Mouse (Mus musculus): ENCODE results near the gene Hist1h4f. TPM values are rescaled to one million over a fixed set of nuclear protein-coding genes. Genes with fewer than 3 reads are reported as not detected.

The Hist1h4f gene
- polyA plus RNA-seq, 1 experiment from 2014 or later = 0.46 TPM

- TF ChIP-seq CTCF (IDR thresholded peaks at IDR 0.05; ENCODE audit: low read depth) = no peak
- peak overlapping the region; percentile 96 for H3K27ac ChIP-seq (ENCODE audit: low read depth, low read length)
- H3K9me3 ChIP-seq (ENCODE audit: control insufficient read depth) = no peaks in the 10 kb centered on the region
- no peaks in the 10 kb centered on the region for H3K27me3 ChIP-seq (replicated peaks; ENCODE audit: control insufficient read depth, insufficient read depth, low read length)
- H3K9ac ChIP-seq (ENCODE audit: low read depth, low read length) = peak overlapping the region; percentile 65
- WGBS = under 1% methylated on average over 20 of the region's 20 CpGs
- peak overlapping the region; percentile 74 for H3K4me2 ChIP-seq (replicated peaks; ENCODE audit: low read depth)
- H3K4me1 ChIP-seq (replicated peaks; ENCODE audit: control insufficient read depth, insufficient read depth, low read length) = peaks cover 6% of the 10 kb centered on the region; the same call in 1 of the 2 replicates
- no peaks in the 10 kb centered on the region for H3K36me3 ChIP-seq (ENCODE audit: control insufficient read depth, insufficient read depth)
- ATAC-seq = no peak; the same call in 1 of the 2 replicates
- peak overlapping the region; percentile 49 for H3K4me3 ChIP-seq (ENCODE audit: low read depth, low read length)
Measured at GRCm38 (mm10) chr13:23530181-23530900, 21.1 kb downstream of the Hist1h4f start.

DNA sequence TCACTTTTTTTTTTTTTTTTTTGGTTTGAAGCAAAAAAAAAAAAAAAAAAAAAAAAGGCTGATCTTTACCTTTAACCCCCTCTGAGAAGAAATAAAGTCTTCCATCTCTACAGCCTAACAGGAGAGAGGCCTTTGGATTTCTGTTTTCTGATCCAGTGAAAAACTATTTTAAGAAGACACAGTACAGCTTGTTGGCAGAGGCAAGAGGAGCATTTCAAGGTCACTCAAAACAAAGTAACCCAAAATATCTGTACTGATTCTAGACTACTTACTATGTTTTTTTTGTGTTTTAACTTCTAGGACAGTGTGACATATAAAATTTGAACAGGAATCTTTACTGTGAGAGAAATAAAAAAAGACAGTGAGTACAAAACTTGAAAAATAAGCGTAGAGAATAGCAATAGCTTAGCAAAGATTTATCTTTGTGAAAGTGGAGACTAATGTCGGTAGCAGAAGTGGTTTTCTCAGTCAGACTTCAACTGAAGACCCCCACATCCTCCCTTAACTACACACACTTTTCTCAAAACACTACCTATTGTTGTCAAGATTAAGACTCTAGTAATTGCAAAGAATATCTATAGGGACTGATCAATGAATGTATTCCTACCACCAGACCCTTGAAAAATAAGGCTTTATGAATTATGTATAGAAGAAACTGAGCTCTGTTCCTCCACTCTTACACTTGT lies 21.8 kb downstream of the Hist1h4f start:
- Histone ChIP-seq H3K9ac (ENCODE audit: low read depth, low read length) (no peak overlapping the region), H3K4me2 (replicated peaks; ENCODE audit: low read depth) (peak overlapping the region; percentile 74), H3K27me3 (replicated peaks; ENCODE audit: control insufficient read depth, insufficient read depth, low read length) (no peaks in the 10 kb centered on the region), H3K9me3 (ENCODE audit: control insufficient read depth) (no peaks in the 10 kb centered on the region), H3K27ac (ENCODE audit: low read depth, low read length) (no peak overlapping the region), H3K36me3 (ENCODE audit: control insufficient read depth, insufficient read depth) (no peaks in the 10 kb centered on the region), H3K4me3 (ENCODE audit: low read depth, low read length) (peak overlapping the region; percentile 49), H3K4me1 (replicated peaks; ENCODE audit: control insufficient read depth, insufficient read depth, low read length) (peaks cover 6% of the 10 kb centered on the region; the same call in 1 of the 2 replicates)
- ATAC-seq = no peak
- WGBS = 18% methylated on average over 2 of the region's 2 CpGs
- no peak for TF ChIP-seq CTCF (IDR thresholded peaks at IDR 0.05; ENCODE audit: low read depth)

- WGBS = 80% methylated on average over 5 of the region's 5 CpGs
- no peak overlapping the region for H3K4me2 ChIP-seq (replicated peaks; ENCODE audit: low read depth)
- no peak overlapping the region for H3K27ac ChIP-seq (ENCODE audit: low read depth, low read length)
- H3K9me3 ChIP-seq (ENCODE audit: control insufficient read depth) = no peaks in the 10 kb centered on the region
- peaks cover 6% of the 10 kb centered on the region; the same call in 1 of the 2 replicates for H3K4me1 ChIP-seq (replicated peaks; ENCODE audit: control insufficient read depth, insufficient read depth, low read length)
- no peak overlapping the region for H3K4me3 ChIP-seq (ENCODE audit: low read depth, low read length)
- no peak for ATAC-seq
- H3K9ac ChIP-seq (ENCODE audit: low read depth, low read length) = no peak overlapping the region
- H3K27me3 ChIP-seq (replicated peaks; ENCODE audit: control insufficient read depth, insufficient read depth, low read length) = no peaks in the 10 kb centered on the region
- no peak for TF ChIP-seq CTCF (IDR thresholded peaks at IDR 0.05; ENCODE audit: low read depth)
- H3K36me3 ChIP-seq (ENCODE audit: control insufficient read depth, insufficient read depth) = no peaks in the 10 kb centered on the region
Measured at GRCm38 (mm10) chr13:23529005-23529404, 22.4 kb downstream of the Hist1h4f start.

DNA sequence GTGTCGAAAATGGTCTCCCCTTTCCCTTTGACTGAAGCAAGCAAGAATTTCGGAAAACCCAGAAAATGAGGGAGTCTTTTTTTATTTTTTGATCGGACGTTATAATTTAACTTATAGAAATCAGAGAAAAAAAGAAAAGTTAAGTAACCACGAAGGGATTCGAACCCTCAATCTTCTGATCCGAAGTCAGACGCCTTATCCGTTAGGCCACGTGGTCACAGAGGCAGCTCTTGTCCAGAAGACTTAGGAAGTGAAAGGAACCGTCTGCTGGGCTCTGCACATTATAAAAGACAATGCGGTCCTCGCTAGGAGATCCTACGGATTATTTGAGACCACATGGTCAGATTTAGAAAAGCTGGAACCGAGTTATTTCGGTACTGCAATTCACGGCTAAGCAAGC lies 25.1 kb downstream of the Hist1h4f start:
- no peak overlapping the region for H3K27ac ChIP-seq (ENCODE audit: low read depth, low read length)
- ATAC-seq = peak; percentile 44; the same call in 1 of the 2 replicates
- H3K9ac ChIP-seq (ENCODE audit: low read depth, low read length) = peak overlapping the region; percentile 34; the same call in 1 of the 2 replicates
- no peak for TF ChIP-seq CTCF (IDR thresholded peaks at IDR 0.05; ENCODE audit: low read depth)
- under 1% methylated on average over 17 of the region's 17 CpGs for WGBS
- no peaks in the 10 kb centered on the region for H3K27me3 ChIP-seq (replicated peaks; ENCODE audit: control insufficient read depth, insufficient read depth, low read length)
- H3K4me2 ChIP-seq (replicated peaks; ENCODE audit: low read depth) = peak overlapping the region; percentile 64
- H3K4me3 ChIP-seq (ENCODE audit: low read depth, low read length) = peak overlapping the region; percentile 49
- H3K36me3 ChIP-seq (ENCODE audit: control insufficient read depth, insufficient read depth) = no peaks in the 10 kb centered on the region
- peaks cover 6% of the 10 kb centered on the region; the same call in 1 of the 2 replicates for H3K4me1 ChIP-seq (replicated peaks; ENCODE audit: control insufficient read depth, insufficient read depth, low read length)
- no peaks in the 10 kb centered on the region for H3K9me3 ChIP-seq (ENCODE audit: control insufficient read depth)

GRCm38 (mm10) chr13:23525901-23526300 lies 25.5 kb downstream of the Hist1h4f start:
- no peak overlapping the region for H3K9ac ChIP-seq (ENCODE audit: low read depth, low read length)
- no peak overlapping the region for H3K27ac ChIP-seq (ENCODE audit: low read depth, low read length)
- 3% methylated on average over 10 of the region's 10 CpGs for WGBS

GRCm38 (mm10) chr13:23524654-23525053 lies 26.8 kb downstream of the Hist1h4f start:
- no peaks in the 10 kb centered on the region for H3K36me3 ChIP-seq (ENCODE audit: control insufficient read depth, insufficient read depth)
- no peak overlapping the region for H3K9ac ChIP-seq (ENCODE audit: low read depth, low read length)
- no peak overlapping the region for H3K27ac ChIP-seq (ENCODE audit: low read depth, low read length)
- TF ChIP-seq CTCF (IDR thresholded peaks at IDR 0.05; ENCODE audit: low read depth) = peak; percentile 92
- H3K4me2 ChIP-seq (replicated peaks; ENCODE audit: low read depth) = no peak overlapping the region
- H3K4me1 ChIP-seq (replicated peaks; ENCODE audit: control insufficient read depth, insufficient read depth, low read length) = peaks cover 6% of the 10 kb centered on the region; the same call in 1 of the 2 replicates
- no peaks in the 10 kb centered on the region for H3K27me3 ChIP-seq (replicated peaks; ENCODE audit: control insufficient read depth, insufficient read depth, low read length)
- H3K4me3 ChIP-seq (ENCODE audit: low read depth, low read length) = no peak overlapping the region
- H3K9me3 ChIP-seq (ENCODE audit: control insufficient read depth) = no peaks in the 10 kb centered on the region
- 11% methylated on average over 5 of the region's 5 CpGs for WGBS
- no peak for ATAC-seq

More at GRCm38 (mm10) chr13:23525901-23526300, 25.5 kb downstream of the Hist1h4f start:
- no peak for TF ChIP-seq CTCF (IDR thresholded peaks at IDR 0.05; ENCODE audit: low read depth)
- H3K9me3 ChIP-seq (ENCODE audit: control insufficient read depth) = no peaks in the 10 kb centered on the region
- H3K4me3 ChIP-seq (ENCODE audit: low read depth, low read length) = peak overlapping the region; percentile 49
- H3K4me2 ChIP-seq (replicated peaks; ENCODE audit: low read depth) = peak overlapping the region; percentile 64
- peaks cover 6% of the 10 kb centered on the region; the same call in 1 of the 2 replicates for H3K4me1 ChIP-seq (replicated peaks; ENCODE audit: control insufficient read depth, insufficient read depth, low read length)
- no peak for ATAC-seq
- no peaks in the 10 kb centered on the region for H3K36me3 ChIP-seq (ENCODE audit: control insufficient read depth, insufficient read depth)
- H3K27me3 ChIP-seq (replicated peaks; ENCODE audit: control insufficient read depth, insufficient read depth, low read length) = no peaks in the 10 kb centered on the region
